Mouse (Mus musculus) CH12.LX (cell line): Measurements from ENCODE around the gene Nt5c1a. TPM values are rescaled to one million over a fixed set of nuclear protein-coding genes. Genes with fewer than 3 reads are reported as not detected.

Experiments
- DNase-seq: peaks from one replicate; pipeline ENCODE4 v3.0.0-alpha.2; 2013; ENCODE audit errors: extremely low read depth
- H3K27ac ChIP-seq: 2 replicates; pipeline ENCODE4 v1.5.1; 2012; ENCODE audit warnings: low read depth, mild to moderate bottlenecking, control low read depth, moderate library complexity; ENCODE audit not compliant: insufficient read depth
- H3K27me3 ChIP-seq: replicated peaks from 2 replicates; pipeline ENCODE3; 2012; ENCODE audit warnings: inconsistent platforms
- H3K36me3 ChIP-seq, 2 experiments: replicated peaks in 1 of 2; 2 replicates each; pipeline versions ENCODE3 to v1.6.1; 2012; ENCODE audit warnings: inconsistent platforms in 1 of 2, low read length in 1 of 2, mild to moderate bottlenecking in 1 of 2, mixed read lengths in 1 of 2, moderate library complexity in 1 of 2; ENCODE audit not compliant: control insufficient read depth in 1 of 2, insufficient read depth in 1 of 2
- H3K4me1 ChIP-seq, 2 experiments: 2 replicates each; pipeline ENCODE4 v1.6.1; 2012; ENCODE audit warnings: inconsistent platforms in 1 of 2, moderate library complexity in 1 of 2; ENCODE audit not compliant: insufficient read depth in 2 of 2, control insufficient read depth in 1 of 2
- H3K4me2 ChIP-seq: 2 replicates; pipeline ENCODE4 v1.6.1; 2012; ENCODE audit warnings: low read depth, mild to moderate bottlenecking, control low read depth; ENCODE audit not compliant: poor library complexity, insufficient read depth, severe bottlenecking
- H3K4me3 ChIP-seq, 3 experiments: fragments of 150-350 bp in 1 of 3; sonication (generic) in 1 of 3; replicated peaks in 1 of 3; 2 replicates each; pipeline versions ENCODE3 to v1.5.1; 2011 to 2012; ENCODE audit warnings: low read depth in 2 of 3, low read length in 2 of 3, mild to moderate bottlenecking in 2 of 3, moderate library complexity in 2 of 3, control low read depth in 1 of 3, improper control_type of control experiment in 1 of 3, inconsistent platforms in 1 of 3, mixed read lengths in 1 of 3; ENCODE audit not compliant: poor library complexity in 1 of 3
- H3K79me2 ChIP-seq: replicated peaks from 2 replicates; pipeline ENCODE4 v1.6.1; 2012; ENCODE audit warnings: mild to moderate bottlenecking, moderate library complexity; ENCODE audit not compliant: control insufficient read depth, poor library complexity, insufficient read depth, severe bottlenecking; ENCODE audit errors: extremely low read depth
- H3K9ac ChIP-seq: 2 replicates; pipeline ENCODE4 v1.6.1; 2012; ENCODE audit warnings: low read depth, mild to moderate bottlenecking, control low read depth, moderate library complexity; ENCODE audit not compliant: insufficient read depth
- H3K9me3 ChIP-seq: replicated peaks from 2 replicates; pipeline ENCODE3; 2012; ENCODE audit warnings: low read length, inconsistent platforms, mixed read lengths
- CHD1 ChIP-seq: IDR thresholded peaks from 2 replicates; pipeline ENCODE4 v1.6.1; 2012; ENCODE audit warnings: low read depth, low read length, improper control_type of control experiment, inconsistent platforms
- CHD2 ChIP-seq: IDR thresholded peaks from 2 replicates; pipeline ENCODE4 v1.6.1; 2011; ENCODE audit warnings: low read length, improper control_type of control experiment
- HCFC1 ChIP-seq: IDR thresholded peaks from 2 replicates; pipeline ENCODE4 v1.6.1; 2012; ENCODE audit warnings: low read depth, mild to moderate bottlenecking, inconsistent platforms, low read length, improper control_type of control experiment
- JUND ChIP-seq: conservative IDR thresholded peaks from 2 replicates; pipeline ENCODE4 v1.6.1; 2011; ENCODE audit warnings: low read depth, low read length, improper control_type of control experiment
- MXI1 ChIP-seq: IDR thresholded peaks from 2 replicates; pipeline ENCODE4 v1.6.1; 2011; ENCODE audit warnings: mild to moderate bottlenecking, low read depth, low read length, improper control_type of control experiment
- NRF1 ChIP-seq: IDR thresholded peaks from 2 replicates; pipeline ENCODE4 v1.6.1; 2014; ENCODE audit warnings: low read depth, mild to moderate bottlenecking, inconsistent platforms, low read length, improper control_type of control experiment, moderate library complexity
- POLR2A ChIP-seq: IDR thresholded peaks from 2 replicates; pipeline ENCODE4 v1.6.1; 2011; ENCODE audit warnings: low read depth, mild to moderate bottlenecking, improper control_type of control experiment, low read length
- RAD21 ChIP-seq: IDR thresholded peaks from 2 replicates; pipeline ENCODE4 v1.6.1; 2011; ENCODE audit warnings: low read depth, mild to moderate bottlenecking, low read length, improper control_type of control experiment, moderate library complexity
- SIN3A ChIP-seq: IDR thresholded peaks from 2 replicates; pipeline ENCODE4 v1.6.1; 2012; ENCODE audit warnings: low read length, improper control_type of control experiment, inconsistent platforms
- TBP ChIP-seq: conservative IDR thresholded peaks from 2 replicates; pipeline ENCODE4 v1.6.1; 2011; ENCODE audit warnings: low read depth, low read length, improper control_type of control experiment
- TCF12 ChIP-seq: IDR thresholded peaks from 2 replicates; pipeline ENCODE4 v1.6.1; 2014; ENCODE audit warnings: low read depth, mild to moderate bottlenecking, inconsistent platforms, low read length, improper control_type of control experiment
- UBTF ChIP-seq: IDR thresholded peaks from 2 replicates; pipeline ENCODE4 v1.6.1; 2012; ENCODE audit warnings: low read depth, mild to moderate bottlenecking, inconsistent platforms, low read length, improper control_type of control experiment, moderate library complexity
- ZC3H11A ChIP-seq: IDR thresholded peaks from 2 replicates; pipeline ENCODE4 v1.6.1; 2012; ENCODE audit warnings: low read depth, mild to moderate bottlenecking, inconsistent platforms, low read length, improper control_type of control experiment
- dilution Hi-C: fragments of 300-500 bp; cut with MboI; formaldehyde crosslinking; loops from 2 replicates; pipeline ENCODE4 v1.14.3; 2020; ENCODE audit warnings: low sequenced_read_pairs; ENCODE audit not compliant: extremely low pct_unique_long_range_greater_than_20kb, extremely low pct_ligation_motif_present
- in situ Hi-C: fragments of 300-500 bp; cut with MboI; formaldehyde crosslinking; loops from 3 replicates; pipeline ENCODE4 v1.14.3; 2019; ENCODE audit warnings: low sequenced_read_pairs, low pct_ligation_motif_present, low pct_unique_long_range_greater_than_20kb, mixed read lengths
- polyA plus RNA-seq: library from polyadenylated mRNA; unstranded; fragments of >175 nt; gene quantifications from 2 replicates; pipeline ENCODE4 v1.2.1, GENCODE M21; 2012; ENCODE audit warnings: low read depth; ENCODE audit not compliant: insufficient read length
- total RNA-seq, 2 experiments: library from RNA; depleted of rRNA; stranded (reverse); fragments of 300-350 nt in 1 of 2; fragments of >200 nt in 1 of 2; gene quantifications; 2 replicates each; pipeline ENCODE4 v1.2.3; 2012 to 2014

The Nt5c1a gene
- total and polyA plus RNA-seq, 3 experiments = not detected

DNA sequence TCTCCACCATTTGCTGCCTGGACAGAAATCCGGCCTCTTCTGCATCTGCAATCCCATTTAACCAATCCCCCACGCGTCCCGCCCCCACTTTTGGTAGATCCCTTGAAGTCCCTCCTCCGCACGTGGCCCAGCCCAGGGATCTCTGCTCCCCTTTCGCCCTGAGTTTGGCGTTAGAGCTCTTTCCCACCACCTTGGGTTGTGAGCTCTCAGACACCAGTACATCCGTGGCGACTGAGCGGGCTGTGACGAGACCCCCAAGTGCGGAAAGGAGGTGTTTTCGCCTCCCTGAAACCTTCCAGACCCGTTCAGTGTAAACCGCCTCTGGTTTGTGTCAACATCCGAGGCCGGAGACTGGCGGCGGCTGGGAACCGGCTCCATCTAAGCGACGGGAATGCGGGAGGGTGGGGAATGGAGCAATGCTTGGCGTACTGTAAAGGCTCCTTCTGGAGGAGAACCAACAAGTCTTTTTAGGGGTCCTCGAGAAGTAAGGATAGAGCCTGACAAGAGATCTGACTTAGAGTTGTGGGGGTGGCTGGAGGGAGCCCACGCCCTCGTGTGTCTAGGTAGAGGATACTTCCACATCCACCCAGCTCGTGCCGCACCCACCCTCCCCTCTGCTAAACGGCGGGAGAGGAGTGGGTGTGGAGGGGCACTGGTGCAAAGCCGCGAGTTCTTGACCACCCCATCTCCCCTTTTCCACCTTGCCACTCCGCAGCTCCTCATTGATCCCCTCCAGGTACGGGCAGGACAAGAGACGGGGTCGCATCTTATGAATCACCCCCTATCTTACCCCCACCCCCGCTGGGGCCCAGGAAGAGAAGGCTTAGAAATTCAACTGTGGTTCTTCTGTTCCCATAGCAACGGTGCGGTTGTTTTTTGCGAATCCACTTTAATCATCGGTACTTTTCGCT, 18.7 kb upstream of the Nt5c1a start, which contains the start of gene Hpcal4:
Gene Hpcal4 (plus strand): TSS at position 900 of the 911 bp plus-strand sequence.
- peaks cover 2 to 5% of the 10 kb centered on the region in 2 experiments; a peak in 3 of 4 replicates for H3K4me1 ChIP-seq
- no peak within 1 kb of the TSS for H3K27ac ChIP-seq
- no peak within 1 kb of the TSS for H3K9ac ChIP-seq
- dilution Hi-C loops = no loop called here
- H3K79me2 ChIP-seq = no peaks in the 10 kb centered on the region
- no peak for DNase-seq
- TF ChIP-seq HCFC1 (no peak), UBTF (no peak), MXI1 (no peak), POLR2A (no peak), JUND (no peak), NRF1 (no peak), SIN3A (no peak), ZC3H11A (no peak), TBP (no peak), CHD1 (no peak)
- TF ChIP-seq, all 38 proteins: peak for 0
- peak within 1 kb of the TSS; percentile 87 for H3K4me2 ChIP-seq
- peak within 1 kb of the TSS; percentile 6 to 60 (median 13) for H3K4me3 ChIP-seq
- in situ Hi-C loops = no loop called here
- H3K9me3 ChIP-seq = no peaks in the 10 kb centered on the region
- H3K27me3 ChIP-seq = peaks cover 96% of the 10 kb centered on the region
- no peaks in the 10 kb centered on the region for H3K36me3 ChIP-seq

DNA sequence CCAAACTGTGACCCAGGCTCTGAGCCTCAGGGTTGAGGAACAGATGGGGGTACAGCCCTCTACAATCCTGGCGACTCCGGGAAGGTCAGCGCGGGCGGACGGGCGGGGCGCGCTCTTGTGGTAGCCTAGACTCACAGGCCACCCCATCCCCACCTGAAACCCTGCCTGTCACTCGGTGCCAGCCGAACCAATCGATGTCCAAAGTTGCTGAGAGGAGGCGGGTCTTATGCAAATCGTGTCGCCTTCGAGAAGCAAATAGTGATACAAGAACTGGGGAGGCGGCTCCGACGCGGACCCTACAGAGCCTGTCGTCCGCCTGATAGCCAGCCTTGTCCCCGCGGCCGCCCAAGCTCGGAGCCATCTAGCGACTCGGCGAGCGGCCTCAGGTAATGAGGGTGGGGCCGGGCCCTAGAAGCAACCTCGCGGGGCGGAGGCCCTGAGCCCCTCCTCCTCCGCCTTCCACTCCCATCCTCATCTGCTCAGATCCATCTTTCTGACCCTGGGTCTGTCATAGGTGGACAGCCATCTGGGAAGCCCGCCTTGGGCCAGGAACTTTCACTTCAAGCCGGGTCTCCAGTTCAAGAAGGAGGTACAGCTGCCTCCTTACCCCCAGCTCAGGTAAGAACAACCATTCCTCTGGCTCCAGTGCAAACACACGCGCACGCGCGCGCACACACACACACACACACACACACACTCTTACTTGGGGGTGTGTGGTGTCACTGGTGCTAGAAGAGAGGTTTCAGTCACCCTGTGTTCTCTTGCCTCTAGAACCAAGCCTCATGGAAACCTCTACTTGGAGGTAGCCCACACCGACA, 17.9 kb upstream of the Nt5c1a start:
- Histone ChIP-seq H3K9ac (no peak overlapping the region), H3K4me1 (peaks cover 2 to 5% of the 10 kb centered on the region in 2 experiments; a peak in 3 of 4 replicates), H3K27me3 (peaks cover 98% of the 10 kb centered on the region), H3K9me3 (no peaks in the 10 kb centered on the region)
- peak; percentile 54 for DNase-seq
- dilution Hi-C loops = no loop called here
- TF ChIP-seq TCF12 = no peak
- 0 out of 2 replicates have a peak, but pooled peaks have one; percentile 31 for TF ChIP-seq CHD2
- no peak for TF ChIP-seq HCFC1
- TF ChIP-seq RAD21 = no peak
- TF ChIP-seq, all 38 proteins: peak for 1
- H3K4me3 ChIP-seq = peak overlapping the region; percentile 6 to 60 (median 13)
- H3K27ac ChIP-seq = no peak overlapping the region
- peak overlapping the region; percentile 87 for H3K4me2 ChIP-seq
- in situ Hi-C loops = no loop called here
- H3K79me2 ChIP-seq = no peaks in the 10 kb centered on the region
- H3K36me3 ChIP-seq = no peaks in the 10 kb centered on the region
